In the genomic region with DNA sequence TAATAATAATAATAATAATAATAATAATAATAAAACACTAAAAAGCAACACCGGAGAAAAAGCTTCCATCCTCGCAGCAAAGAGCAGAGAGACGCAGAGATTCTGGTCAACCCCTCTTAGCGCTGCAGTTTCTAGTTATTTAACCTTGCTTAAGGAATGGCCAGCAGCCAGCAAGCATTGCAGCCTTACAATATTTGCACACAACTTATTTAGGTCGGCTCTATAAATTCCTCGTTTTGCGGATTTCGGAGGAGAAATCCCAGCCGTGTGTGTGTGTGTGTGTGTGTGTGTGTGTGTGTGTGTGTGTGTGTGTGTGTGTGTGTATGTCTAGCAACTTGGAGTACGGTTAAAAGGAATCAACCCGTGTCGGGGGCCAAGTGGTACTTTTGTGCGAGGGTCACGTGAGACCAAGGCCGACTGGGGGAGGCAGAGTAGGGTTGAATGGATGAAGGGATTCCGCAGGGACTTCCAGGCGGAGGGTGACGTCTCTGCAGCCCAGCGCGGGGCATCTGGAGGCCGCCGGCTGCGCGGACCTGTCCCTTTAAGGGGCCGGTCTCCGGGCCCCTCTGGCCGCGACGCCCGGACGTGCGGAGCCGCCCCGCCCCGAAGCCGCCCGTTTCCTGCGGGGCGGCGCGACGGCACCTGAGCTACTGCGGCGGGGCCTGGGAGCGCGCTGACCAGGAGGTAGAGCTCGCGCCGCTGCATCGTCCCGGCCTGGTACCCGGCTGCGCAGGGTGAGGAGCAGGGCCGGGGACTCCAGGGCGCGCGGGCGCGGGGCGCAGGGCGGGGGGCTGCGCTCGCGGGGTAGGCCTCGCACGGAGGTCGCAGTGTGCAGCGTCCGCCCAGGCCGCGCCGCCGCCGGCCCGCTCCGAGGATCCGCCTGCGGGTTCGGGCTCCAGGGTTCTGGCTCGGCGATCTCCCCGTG, we compare ENCODE assay signal across 8 mouse cellular contexts. TPM values are rescaled to one million over a fixed set of nuclear protein-coding genes. Genes with fewer than 3 reads are reported as not detected.
DNase-seq lines count a peak whose midpoint lies in the region; ATAC-seq and TF ChIP-seq lines count a peak whose summit lies in the region.

No protein-coding gene starts in this region.

- H3K4me2 ChIP-seq in heart, embryonic 15.5 days = peak overlapping the region; percentile 70
- peak overlapping the region; percentile 97 for H3K4me2 ChIP-seq in liver, embryonic 14.5 days (ENCODE audit: low read depth)
- peak overlapping the region; percentile 76 for H3K4me2 ChIP-seq in neural tube, embryonic 11.5 days (ENCODE audit: low read depth)
- peak overlapping the region; percentile 67 for H3K4me2 ChIP-seq in stomach, embryonic 16.5 days (ENCODE audit: low read depth, low read length)

- peaks cover 7% of the 10 kb centered on the region; the same call in 1 of the 2 replicates for H3K27me3 ChIP-seq in forebrain, embryonic 10.5 days (ENCODE audit: poor library complexity, severe bottlenecking)
- no peaks in the 10 kb centered on the region for H3K27me3 ChIP-seq in heart, embryonic 15.5 days
- H3K27me3 ChIP-seq in liver, embryonic 14.5 days (ENCODE audit: control insufficient read depth, insufficient read depth, low read length) = no peaks in the 10 kb centered on the region
- no peaks in the 10 kb centered on the region for H3K27me3 ChIP-seq in neural tube, embryonic 11.5 days (ENCODE audit: control insufficient read depth, insufficient read depth, low read length)
- H3K27me3 ChIP-seq in stomach, embryonic 16.5 days (ENCODE audit: control insufficient read depth, insufficient read depth, low read length) = no peaks in the 10 kb centered on the region

- H3K36me3 ChIP-seq in forebrain, embryonic 10.5 days (replicated peaks) = peaks cover 6% of the 10 kb centered on the region
- H3K36me3 ChIP-seq in heart, embryonic 15.5 days = no peaks in the 10 kb centered on the region
- no peaks in the 10 kb centered on the region for H3K36me3 ChIP-seq in liver, embryonic 14.5 days (replicated peaks; ENCODE audit: control insufficient read depth, insufficient read depth, low read depth)
- no peaks in the 10 kb centered on the region for H3K36me3 ChIP-seq in neural tube, embryonic 11.5 days (ENCODE audit: control insufficient read depth, insufficient read depth, low read length)
- H3K36me3 ChIP-seq in stomach, embryonic 16.5 days (ENCODE audit: control insufficient read depth, insufficient read depth, low read length) = no peaks in the 10 kb centered on the region

- peak overlapping the region; percentile 97 for H3K9ac ChIP-seq in heart, embryonic 15.5 days
- peak overlapping the region; percentile 82 for H3K9ac ChIP-seq in liver, embryonic 14.5 days (replicated peaks)
- peak overlapping the region; percentile 96 for H3K9ac ChIP-seq in neural tube, embryonic 11.5 days (ENCODE audit: low read length)
- H3K9ac ChIP-seq in stomach, embryonic 16.5 days (ENCODE audit: low read length) = peak overlapping the region; percentile 97

- WGBS in forebrain, embryonic 10.5 days = under 1% methylated on average over 82 of the region's 82 CpGs
- WGBS in heart, embryonic 15.5 days = 1% methylated on average over 71 of the region's 82 CpGs
- WGBS in liver, embryonic 14.5 days (ENCODE audit: insufficient replicate concordance) = under 1% methylated on average over 72 of the region's 82 CpGs
- WGBS in neural tube, embryonic 11.5 days = under 1% methylated on average over 54 of the region's 82 CpGs
- under 1% methylated on average over 79 of the region's 82 CpGs for WGBS in stomach, embryonic 16.5 days

- peaks cover 2% of the 10 kb centered on the region; the same call in 1 of the 2 replicates for H3K4me1 ChIP-seq in brown adipose tissue, adult 24 weeks (ENCODE audit: control insufficient read depth, insufficient read depth, insufficient read length, low read length)
- H3K4me1 ChIP-seq in forebrain, embryonic 10.5 days = peaks cover 22% of the 10 kb centered on the region
- peaks cover 26% of the 10 kb centered on the region for H3K4me1 ChIP-seq in heart, embryonic 15.5 days (replicated peaks)
- peaks cover 3 to 7% of the 10 kb centered on the region in 2 experiments; a peak in 3 of 4 replicates for H3K4me1 ChIP-seq in liver, embryonic 14.5 days (replicated peaks; ENCODE audit: control insufficient read depth in 2 of 2, insufficient read depth in 2 of 2, low read length in 1 of 2)
- peaks cover 7% of the 10 kb centered on the region for H3K4me1 ChIP-seq in neural tube, embryonic 11.5 days (ENCODE audit: control insufficient read depth, insufficient read depth, low read length)
- H3K4me1 ChIP-seq in stomach, embryonic 16.5 days (ENCODE audit: control insufficient read depth, insufficient read depth, low read length) = peaks cover 7% of the 10 kb centered on the region; the same call in 1 of the 2 replicates

- H3K4me3 ChIP-seq in brown adipose tissue, adult 24 weeks (ENCODE audit: insufficient read depth, low read depth, low read length) = peak overlapping the region; percentile 79
- peak overlapping the region; percentile 96 for H3K4me3 ChIP-seq in forebrain, embryonic 10.5 days
- peak overlapping the region; percentile 96 for H3K4me3 ChIP-seq in heart, embryonic 15.5 days
- H3K4me3 ChIP-seq in liver, embryonic 14.5 days (ENCODE audit: insufficient read depth in 1 of 2, low read depth in 2 of 2, low read length in 2 of 2) = peak overlapping the region; percentile 75 to 95
- H3K4me3 ChIP-seq in neural tube, embryonic 11.5 days (ENCODE audit: low read depth, low read length) = peak overlapping the region; percentile 97
- H3K4me3 ChIP-seq in stomach, embryonic 16.5 days (replicated peaks; ENCODE audit: low read length) = peak overlapping the region; percentile 93

- DNase-seq in CD4-positive, CD25-positive, alpha-beta regulatory T cell, adult 2 months (ENCODE audit: low read depth, low spot score) = peak; percentile 68
- peak; percentile 83 for DNase-seq in forebrain, embryonic 10.5 days (ENCODE audit: extremely low spot score, low spot score)
- peak; percentile 84 to 92 for DNase-seq in kidney, postnatal 25 days
- DNase-seq in liver, embryonic 14.5 days (ENCODE audit: low read depth in 3 of 3, low spot score in 3 of 3) = peak; percentile 44 to 56 (median 51)
- peak; percentile 89 for DNase-seq in neural tube, embryonic 11.5 days (ENCODE audit: low spot score)

- peak; percentile 95 for ATAC-seq in heart, embryonic 15.5 days (replicated peaks; ENCODE audit: insufficient number of reproducible peaks, insufficient read depth, low FRiP score, low read depth)
- peak; percentile 88 for ATAC-seq in liver, embryonic 14.5 days (ENCODE audit: insufficient read depth)
- ATAC-seq in neural tube, embryonic 11.5 days (ENCODE audit: insufficient read depth, low FRiP score, low TSS enrichment) = peak; percentile 95
- peak; percentile 96 for ATAC-seq in stomach, embryonic 16.5 days (ENCODE audit: insufficient read depth, low FRiP score)

- TF ChIP-seq EP300 in liver, embryonic 14.5 days (IDR thresholded peaks at IDR 0.05; ENCODE audit: low read depth) = no peak

- H3K27ac ChIP-seq in brown adipose tissue, adult 24 weeks (replicated peaks; ENCODE audit: low read depth, low read length) = peak overlapping the region; percentile 67
- H3K27ac ChIP-seq in forebrain, embryonic 10.5 days = peak overlapping the region; percentile 98
- H3K27ac ChIP-seq in heart, embryonic 15.5 days = peak overlapping the region; percentile 99
- H3K27ac ChIP-seq in liver, embryonic 14.5 days = peak overlapping the region; percentile 23
- peak overlapping the region; percentile 90 for H3K27ac ChIP-seq in neural tube, embryonic 11.5 days (ENCODE audit: low read depth, low read length)
- H3K27ac ChIP-seq in stomach, embryonic 16.5 days (ENCODE audit: low read length) = peak overlapping the region; percentile 98

- H3K9me3 ChIP-seq in forebrain, embryonic 10.5 days = no peaks in the 10 kb centered on the region
- H3K9me3 ChIP-seq in heart, embryonic 15.5 days (replicated peaks) = no peaks in the 10 kb centered on the region
- no peaks in the 10 kb centered on the region for H3K9me3 ChIP-seq in liver, embryonic 14.5 days (ENCODE audit: control insufficient read depth, low read length)
- no peaks in the 10 kb centered on the region for H3K9me3 ChIP-seq in neural tube, embryonic 11.5 days (ENCODE audit: control insufficient read depth, low read length)
- H3K9me3 ChIP-seq in stomach, embryonic 16.5 days (replicated peaks; ENCODE audit: control insufficient read depth, low read length) = no peaks in the 10 kb centered on the region

- TF ChIP-seq CTCF in liver, embryonic 14.5 days (IDR thresholded peaks at IDR 0.05; ENCODE audit: low read depth) = no peak

RNA-seq across cellular contexts. Expression of a gene that starts 0.7 kb away (rescaled TPM):
- 15.2 and 18.3 TPM in 2 replicates for polyA plus RNA-seq in brown adipose tissue, adult 24 weeks (2012; ENCODE audit: insufficient read depth, insufficient read length, missing spikeins)
- 66.5 and 68.7 TPM in 2 replicates for polyA plus RNA-seq in forebrain, embryonic 10.5 days (2016; fragmentation: Nextera tagmentation; extraction: Ambion mirVana)
- polyA plus RNA-seq in heart, embryonic 15.5 days (2015; fragmentation: Nextera tagmentation; extraction: Ambion mirVana) = 55.8 and 82.7 TPM in 2 replicates
- 3.4 and 7.7 TPM in 2 replicates for polyA plus RNA-seq in liver, embryonic 14.5 days (2012; rRNA removed)
- 11.5 and 12.4 TPM in 2 replicates for polyA plus RNA-seq in liver, embryonic 14.5 days (2014; fragmentation: Nextera tagmentation; extraction: Ambion mirVana)
- polyA plus RNA-seq in neural tube, embryonic 11.5 days (2014; fragmentation: Nextera tagmentation; extraction: Ambion mirVana) = 79.5 and 88.6 TPM in 2 replicates
- 48.9 and 63.6 TPM in 2 replicates for polyA plus RNA-seq in stomach, embryonic 16.5 days (2015; fragmentation: Nextera tagmentation; extraction: Ambion mirVana)

Comparison
In these comparisons a context has a peak if more than half of its experiments do, and no peak if none do; other contexts are left out.
1. Peak in every context shown above with its lines: DNase-seq, ATAC-seq, H3K4me3 ChIP-seq and H3K27ac ChIP-seq.
2. H3K27ac ChIP-seq: peak in every context shown above with its lines; median percentile 99 in heart, embryonic 15.5 days; 98 in forebrain, embryonic 10.5 days; 98 in stomach, embryonic 16.5 days; 90 in neural tube, embryonic 11.5 days; 67 in brown adipose tissue, adult 24 weeks; 23 in liver, embryonic 14.5 days.